Mouse (Mus musculus) MEL (cell line): ENCODE results near the gene Fgfrl1. TPM values are rescaled to one million over a fixed set of nuclear protein-coding genes. Genes with fewer than 3 reads are reported as not detected.

Experiments
- DNase-seq: peaks from one replicate; pipeline ENCODE4 v3.0.0; 2011; ENCODE audit warnings: low read depth, low spot score
- H3K27ac ChIP-seq: 2 replicates; pipeline ENCODE4 v1.5.1; 2012; ENCODE audit warnings: low read depth, mild to moderate bottlenecking, control low read depth, low read length, moderate library complexity; ENCODE audit not compliant: control insufficient read depth
- H3K27me3 ChIP-seq, 2 experiments: fragments of 150-350 bp in 1 of 2; sonication (generic) in 1 of 2; 2 replicates each; pipeline ENCODE4 v1.6.1; 2012; ENCODE audit warnings: low read length in 2 of 2, mild to moderate bottlenecking in 2 of 2, improper control_type of control experiment in 1 of 2, moderate library complexity in 1 of 2; ENCODE audit not compliant: insufficient read depth in 2 of 2, control insufficient read depth in 1 of 2
- H3K36me3 ChIP-seq, 2 experiments: 2 replicates each; pipeline ENCODE4 v1.6.1; 2012 to 2014; ENCODE audit warnings: low read length in 2 of 2, improper control_type of control experiment in 1 of 2, inconsistent platforms in 1 of 2, mild to moderate bottlenecking in 1 of 2; ENCODE audit not compliant: insufficient read depth in 2 of 2, control insufficient read depth in 1 of 2
- H3K4me1 ChIP-seq, 2 experiments: fragments of 150-350 bp in 1 of 2; sonication (generic) in 1 of 2; 2 replicates each; pipeline ENCODE4 v1.6.1; 2012; ENCODE audit warnings: low read length in 2 of 2, improper control_type of control experiment in 1 of 2, mild to moderate bottlenecking in 1 of 2; ENCODE audit not compliant: insufficient read depth in 2 of 2, control insufficient read depth in 1 of 2
- H3K4me3 ChIP-seq, 2 experiments: fragments of 150-350 bp in 1 of 2; sonication (generic) in 1 of 2; 2 replicates each; pipeline ENCODE4 v1.5.1; 2012; ENCODE audit warnings: low read depth in 2 of 2, low read length in 2 of 2, mild to moderate bottlenecking in 2 of 2, moderate library complexity in 2 of 2, control low read depth in 1 of 2, improper control_type of control experiment in 1 of 2; ENCODE audit not compliant: control insufficient read depth in 1 of 2, insufficient read depth in 1 of 2
- H3K79me2 ChIP-seq: 2 replicates; pipeline ENCODE4 v1.6.1; 2012; ENCODE audit warnings: mild to moderate bottlenecking, low read length, moderate library complexity; ENCODE audit not compliant: control insufficient read depth, poor library complexity, insufficient read depth
- H3K9ac ChIP-seq: 2 replicates; pipeline ENCODE4 v1.6.1; 2012; ENCODE audit warnings: low read depth, mild to moderate bottlenecking, control low read depth, low read length, moderate library complexity; ENCODE audit not compliant: control insufficient read depth, poor library complexity, severe bottlenecking
- H3K9me3 ChIP-seq: fragments of 150-350 bp; sonication (generic); replicated peaks from 2 replicates; pipeline ENCODE4 v1.6.1; 2012; ENCODE audit warnings: mild to moderate bottlenecking, low read length, improper control_type of control experiment, moderate library complexity; ENCODE audit not compliant: insufficient read depth
- BHLHE40 ChIP-seq: IDR thresholded peaks from 2 replicates; pipeline ENCODE4 v1.6.1; 2012; ENCODE audit warnings: low read depth, mild to moderate bottlenecking, inconsistent platforms, low read length, improper control_type of control experiment, borderline replicate concordance
- CHD1 ChIP-seq: IDR thresholded peaks from 2 replicates; pipeline ENCODE4 v1.6.1; 2012; ENCODE audit warnings: low read depth, mild to moderate bottlenecking, inconsistent platforms, low read length, improper control_type of control experiment
- CTCF ChIP-seq, 3 experiments: IDR thresholded peaks in 2 of 3; conservative IDR thresholded peaks in 1 of 3; 2 replicates each; pipeline ENCODE4 v1.5.1; 2011 to 2012; ENCODE audit warnings: low read length in 3 of 3, low read depth in 2 of 3, mild to moderate bottlenecking in 2 of 3, improper control_type of control experiment in 1 of 3, inconsistent platforms in 1 of 3, mixed read lengths in 1 of 3, moderate library complexity in 1 of 3; ENCODE audit not compliant: control insufficient read depth in 1 of 3, insufficient read depth in 1 of 3, poor library complexity in 1 of 3, severe bottlenecking in 1 of 3
- E2F4 ChIP-seq: IDR thresholded peaks from 2 replicates; pipeline ENCODE4 v1.6.1; 2011; ENCODE audit warnings: low read depth, low read length, improper control_type of control experiment, borderline replicate concordance
- EP300 ChIP-seq, 2 experiments: IDR thresholded peaks; 2 replicates each; pipeline ENCODE4 v1.6.1; 2011; ENCODE audit warnings: improper control_type of control experiment in 2 of 2, low read length in 2 of 2, low read depth in 1 of 2, mild to moderate bottlenecking in 1 of 2
- GABPA ChIP-seq: IDR thresholded peaks from 2 replicates; pipeline ENCODE4 v1.6.1; 2012; ENCODE audit warnings: low read depth, mild to moderate bottlenecking, inconsistent platforms, low read length, improper control_type of control experiment, moderate library complexity
- MAX ChIP-seq: IDR thresholded peaks from 2 replicates; pipeline ENCODE4 v1.6.1; 2011; ENCODE audit warnings: low read length, improper control_type of control experiment
- MEF2A ChIP-seq: IDR thresholded peaks from 2 replicates; pipeline ENCODE4 v1.6.1; 2014; ENCODE audit warnings: low read depth, mild to moderate bottlenecking, inconsistent platforms, low read length, improper control_type of control experiment; ENCODE audit not compliant: poor library complexity, insufficient replicate concordance, severe bottlenecking; ENCODE audit errors: extremely low read depth
- MXI1 ChIP-seq: IDR thresholded peaks from 2 replicates; pipeline ENCODE4 v1.6.1; 2011; ENCODE audit warnings: mild to moderate bottlenecking, low read depth, low read length, improper control_type of control experiment
- NELFE ChIP-seq: IDR thresholded peaks from 2 replicates; pipeline ENCODE4 v1.6.1; 2011; ENCODE audit warnings: low read depth, low read length, improper control_type of control experiment
- NRF1 ChIP-seq: IDR thresholded peaks from 2 replicates; pipeline ENCODE4 v1.6.1; 2014; ENCODE audit warnings: low read depth, mild to moderate bottlenecking, inconsistent platforms, low read length, improper control_type of control experiment, moderate library complexity; ENCODE audit not compliant: poor library complexity, insufficient read depth, severe bottlenecking
- POLR2A ChIP-seq, 2 experiments: IDR thresholded peaks; 2 replicates each; pipeline ENCODE4 v1.6.1; 2011 to 2012; ENCODE audit warnings: low read length in 2 of 2, mild to moderate bottlenecking in 2 of 2, control low read depth in 1 of 2, improper control_type of control experiment in 1 of 2, low read depth in 1 of 2, moderate library complexity in 1 of 2; ENCODE audit not compliant: control insufficient read depth in 1 of 2, insufficient read depth in 1 of 2, poor library complexity in 1 of 2
- POLR2AphosphoS2 ChIP-seq: IDR thresholded peaks from 2 replicates; pipeline ENCODE4 v1.6.1; 2011; ENCODE audit warnings: low read length, improper control_type of control experiment
- RCOR1 ChIP-seq: IDR thresholded peaks from 2 replicates; pipeline ENCODE4 v1.6.1; 2012; ENCODE audit warnings: low read depth, mild to moderate bottlenecking, inconsistent platforms, low read length, improper control_type of control experiment
- USF1 ChIP-seq: IDR thresholded peaks from 2 replicates; pipeline ENCODE4 v1.6.1; 2014; ENCODE audit warnings: low read depth, mild to moderate bottlenecking, inconsistent platforms, low read length, improper control_type of control experiment, moderate library complexity
- polyA plus RNA-seq, 2 experiments: library from polyadenylated mRNA; stranded (reverse) in 1 of 2; unstranded in 1 of 2; fragments of >175 nt in 1 of 2; fragments of >200 nt in 1 of 2; gene quantifications; 2 replicates each; pipeline versions ENCODE4 v1.2.1 to v1.2.4; 2012; ENCODE audit warnings: low replicate concordance in 2 of 2, low read depth in 1 of 2; ENCODE audit not compliant: insufficient read length in 2 of 2, insufficient read depth in 1 of 2, missing spikeins in 1 of 2
- total RNA-seq: library from RNA; depleted of rRNA; stranded (reverse); fragments of 300-350 nt; gene quantifications from 2 replicates; pipeline ENCODE4 v1.2.3, GENCODE M21; 2012

Fgfrl1 gene
- total and polyA plus RNA-seq, 3 experiments = 16.0 to 27.3 TPM; not detected in 1

DNA sequence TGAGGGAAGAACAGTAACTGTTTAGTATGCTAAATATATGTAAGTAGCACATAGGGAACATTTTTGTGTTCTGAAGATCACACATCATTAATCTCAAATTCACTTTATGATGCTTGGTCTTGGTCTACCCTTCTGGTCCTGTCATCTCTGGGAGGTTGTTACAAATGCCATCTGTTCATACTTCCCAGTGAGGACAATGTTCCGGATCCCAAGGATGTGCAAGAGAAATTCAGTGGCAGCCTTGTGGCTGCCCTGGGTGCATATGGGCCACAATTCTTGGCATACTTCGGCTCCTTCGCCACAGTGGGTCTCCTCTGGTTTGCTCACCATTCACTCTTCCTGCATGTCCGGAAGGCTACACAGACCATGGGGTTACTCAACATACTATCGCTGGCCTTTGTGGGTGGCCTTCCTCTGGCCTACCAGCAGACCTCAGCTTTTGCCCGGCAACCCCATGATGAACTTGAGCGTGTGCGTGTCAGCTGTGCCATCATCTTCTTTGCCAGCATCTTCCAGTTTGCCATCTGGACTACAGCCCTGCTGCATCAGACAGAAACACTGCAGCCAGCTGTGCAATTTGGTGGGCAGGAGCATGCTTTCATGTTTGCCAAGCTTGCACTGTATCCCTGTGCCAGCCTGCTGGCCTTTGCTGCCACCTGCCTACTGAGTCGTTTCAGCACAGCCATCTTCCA lies 46.4 kb upstream of the Fgfrl1 start:
- H3K9ac ChIP-seq = no peak overlapping the region
- H3K4me1 ChIP-seq = no peaks in the 10 kb centered on the region
- no peaks in the 10 kb centered on the region for H3K27me3 ChIP-seq
- H3K36me3 ChIP-seq = peaks cover 0 to 5% of the 10 kb centered on the region in 2 experiments; a peak in 1 of 4 replicates
- no peaks in the 10 kb centered on the region for H3K9me3 ChIP-seq
- H3K79me2 ChIP-seq = no peaks in the 10 kb centered on the region
- TF ChIP-seq POLR2AphosphoS2 = no peak
- no peak for TF ChIP-seq GABPA
- no peak for TF ChIP-seq NELFE
- no peak for TF ChIP-seq MAX
- TF ChIP-seq BHLHE40 = no peak
- TF ChIP-seq MEF2A = no peak
- TF ChIP-seq RCOR1 = no peak
- H3K4me3 ChIP-seq = no peak overlapping the region
- H3K27ac ChIP-seq = no peak overlapping the region
- DNase-seq = no peak

DNA sequence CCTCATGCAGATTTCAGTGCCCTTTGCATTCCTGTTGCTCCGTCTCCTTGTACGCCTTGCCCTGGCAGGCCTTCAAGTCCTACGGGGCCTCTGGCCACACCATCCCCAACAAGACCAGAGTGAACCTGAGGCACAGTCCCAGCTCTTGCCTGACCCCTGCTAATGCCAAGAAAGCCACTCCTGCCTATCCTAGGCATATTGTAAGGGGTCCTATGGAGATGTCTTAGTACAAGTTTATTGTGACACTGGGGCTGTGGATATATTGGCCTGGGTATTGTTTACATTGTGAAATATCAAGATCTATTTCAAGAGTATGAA lies 45.9 kb upstream of the Fgfrl1 start:
- Histone ChIP-seq H3K36me3 (peaks cover 0 to 5% of the 10 kb centered on the region in 2 experiments; a peak in 1 of 4 replicates), H3K4me1 (no peaks in the 10 kb centered on the region), H3K79me2 (no peaks in the 10 kb centered on the region), H3K4me3 (no peak overlapping the region), H3K9ac (no peak overlapping the region), H3K27ac (no peak overlapping the region), H3K9me3 (no peaks in the 10 kb centered on the region), H3K27me3 (no peaks in the 10 kb centered on the region)
- no peak for DNase-seq
- TF ChIP-seq CTCF (IDR thresholded peaks at IDR 0.05 in 2 of 3, conservative IDR thresholded peaks at IDR 0.05 in 1 of 3; ENCODE audit: control insufficient read depth in 1 of 3, insufficient read depth in 1 of 3, low read depth in 2 of 3, low read length in 3 of 3, poor library complexity in 1 of 3, severe bottlenecking in 1 of 3) (no peak), NRF1 (no peak), MEF2A (no peak), CHD1 (no peak), GABPA (no peak), EP300 (IDR thresholded peaks at IDR 0.05; ENCODE audit: low read depth in 1 of 2, low read length in 2 of 2) (no peak), POLR2A (IDR thresholded peaks at IDR 0.05; ENCODE audit: control insufficient read depth in 1 of 2, insufficient read depth in 1 of 2, low read depth in 1 of 2, low read length in 2 of 2, poor library complexity in 1 of 2) (no peak), USF1 (no peak), MXI1 (no peak), BHLHE40 (no peak), E2F4 (no peak), RCOR1 (no peak)
